Mouse (Mus musculus) liver, embryonic 14.5 days (tissue): ENCODE results near the gene Grid2ip. TPM values are rescaled to one million over a fixed set of nuclear protein-coding genes. Genes with fewer than 3 reads are reported as not detected.

Experiments
- ATAC-seq: fragments of 200-750 bp; cut with Nextera tagmentation; 2 replicates; pipeline ENCODE4 v1.8.0; 2017; ENCODE audit warnings: moderate number of reproducible peaks, mild to moderate bottlenecking, moderate library complexity; ENCODE audit not compliant: insufficient read depth
- DNase-seq, 3 experiments: peaks; one replicate each; pipeline ENCODE4 v3.0.0-alpha.2; 2012 to 2013; ENCODE audit warnings: low read depth in 3 of 3, low spot score in 3 of 3
- H3K27ac ChIP-seq: fragments of 300-500 bp; sonication (generic); 2 replicates; pipeline ENCODE4 v1.5.1; 2014; ENCODE audit warnings: moderate library complexity, mild to moderate bottlenecking, control low read depth, inconsistent platforms
- H3K27me3 ChIP-seq: fragments of 300-500 bp; sonication (generic); 2 replicates; pipeline ENCODE4 v1.6.1; 2014; ENCODE audit warnings: mild to moderate bottlenecking, low read length, moderate library complexity; ENCODE audit not compliant: control insufficient read depth, insufficient read depth
- H3K36me3 ChIP-seq: fragments of 300-500 bp; sonication (generic); replicated peaks from 2 replicates; pipeline ENCODE4 v1.6.1; 2014; ENCODE audit warnings: low read depth; ENCODE audit not compliant: control insufficient read depth, insufficient read depth
- H3K4me1 ChIP-seq, 2 experiments: fragments of 200-500 bp in 1 of 2; fragments of 300-500 bp in 1 of 2; sonication (generic) in 1 of 2; replicated peaks; 2 replicates each; pipeline ENCODE4 v1.6.1; 2012 to 2014; ENCODE audit warnings: antibody characterized with exemption in 1 of 2, inconsistent platforms in 1 of 2, low read length in 1 of 2; ENCODE audit not compliant: control insufficient read depth in 2 of 2, insufficient read depth in 2 of 2
- H3K4me2 ChIP-seq: fragments of 300-500 bp; sonication (generic); 2 replicates; pipeline ENCODE4 v1.6.1; 2014; ENCODE audit warnings: low read depth, mild to moderate bottlenecking, control low read depth, moderate library complexity
- H3K4me3 ChIP-seq, 2 experiments: fragments of 200-500 bp in 1 of 2; fragments of 300-500 bp in 1 of 2; sonication (generic) in 1 of 2; 2 replicates each; pipeline ENCODE4 v1.5.1; 2012 to 2014; ENCODE audit warnings: low read depth in 2 of 2, low read length in 2 of 2, mild to moderate bottlenecking in 2 of 2, control low read depth in 1 of 2, inconsistent platforms in 1 of 2, moderate library complexity in 1 of 2; ENCODE audit not compliant: insufficient read depth in 1 of 2
- H3K9ac ChIP-seq: fragments of 300-500 bp; sonication (generic); replicated peaks from 2 replicates; pipeline ENCODE4 v1.6.1; 2014; ENCODE audit warnings: mild to moderate bottlenecking, control low read depth, moderate library complexity
- H3K9me3 ChIP-seq: fragments of 300-500 bp; sonication (generic); 2 replicates; pipeline ENCODE4 v1.6.1; 2016; ENCODE audit warnings: low read length, mixed read lengths; ENCODE audit not compliant: control insufficient read depth
- CTCF ChIP-seq: IDR thresholded peaks from 2 replicates; pipeline ENCODE4 v1.5.1; 2016; ENCODE audit warnings: antibody characterized with exemption, low read depth, control low read depth
- EP300 ChIP-seq: IDR thresholded peaks from 2 replicates; pipeline ENCODE4 v1.6.1; 2016; ENCODE audit warnings: antibody characterized with exemption, low read depth
- WGBS: fragments of 180-500 bp; shearing (Covaris S2); extraction: QIAGEN DNeasy Blood & Tissue Kit; methylation state at CpG from one replicate; pipeline ENCODE4 v1.1.7; 2014; ENCODE audit not compliant: insufficient replicate concordance; 5-methylcytosine and 5-hydroxymethylcytosine counted together
- polyA plus RNA-seq, 2 experiments: library from polyadenylated mRNA; depleted of rRNA in 1 of 2; stranded (reverse) in 1 of 2; unstranded in 1 of 2; fragments of >200 nt; fragmentation: Nextera tagmentation in 1 of 2; extraction: Ambion mirVana in 1 of 2; gene quantifications; 2 replicates each; pipeline versions ENCODE4 v1.2.1 to v1.2.3; 2012 to 2014

Grid2ip gene
- polyA plus RNA-seq, 2 experiments: 0.01 TPM; not detected in 1

DNA sequence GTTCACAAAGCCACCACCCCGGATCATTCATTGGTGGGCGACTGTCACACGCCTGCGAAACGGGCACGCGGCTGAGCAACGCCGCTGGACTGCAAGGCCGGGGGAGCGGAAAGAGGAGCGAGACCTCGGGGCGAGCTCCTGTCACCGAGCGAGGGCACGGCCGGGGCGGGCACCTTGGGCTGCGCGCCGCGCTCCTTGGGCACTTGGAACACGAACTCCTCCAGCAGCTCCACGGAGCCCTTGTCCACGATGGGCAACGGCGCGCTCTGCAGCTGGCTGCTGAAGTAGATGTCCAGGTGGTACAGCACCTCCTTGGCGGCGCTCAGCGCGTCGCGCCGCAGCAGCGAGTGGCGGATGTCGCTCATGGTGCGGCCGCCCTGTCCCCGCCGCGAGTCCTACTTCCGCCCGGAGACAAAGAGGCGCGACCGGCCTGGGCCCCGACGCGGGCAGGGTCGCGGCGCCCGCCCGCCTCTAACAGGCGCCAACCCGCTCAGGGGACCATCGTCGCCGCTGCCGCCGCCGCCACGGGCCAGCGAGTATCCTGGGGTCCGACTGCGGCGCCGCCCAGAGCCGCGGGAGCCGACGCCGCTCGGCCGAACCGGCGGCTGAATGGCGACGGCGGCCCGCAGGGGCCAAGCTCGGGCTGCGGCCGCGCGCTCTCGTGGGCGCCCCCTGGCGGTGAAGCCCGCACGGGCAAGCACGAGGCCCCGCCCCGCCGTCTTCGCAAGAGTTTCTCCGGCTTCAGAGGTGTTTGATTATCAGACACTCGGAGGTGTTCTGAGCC, 42.2 kb upstream of the Grid2ip start, which contains the start of gene E130309D02Rik:
Gene E130309D02Rik (minus strand): TSS at position 631 of the 784 bp plus-strand sequence.
- Histone ChIP-seq H3K27me3 (no peaks in the 10 kb centered on the region), H3K27ac (peak within 1 kb of the TSS; percentile 30), H3K9me3 (no peaks in the 10 kb centered on the region), H3K4me2 (peak within 1 kb of the TSS; percentile 89), H3K4me1 (peaks cover 3 to 13% of the 10 kb centered on the region in 2 experiments; a peak in 3 of 4 replicates), H3K9ac (peak within 1 kb of the TSS; percentile 74), H3K36me3 (peaks cover 20% of the 10 kb centered on the region), H3K4me3 (peak within 1 kb of the TSS; percentile 75 to 92)
- TF ChIP-seq CTCF (peak; percentile 77), EP300 (no peak)
- ATAC-seq: peak; percentile 87
- under 1% methylated on average over 97 of the region's 101 CpGs for WGBS
- DNase-seq: peak; percentile 65 to 72 (median 72)

DNA sequence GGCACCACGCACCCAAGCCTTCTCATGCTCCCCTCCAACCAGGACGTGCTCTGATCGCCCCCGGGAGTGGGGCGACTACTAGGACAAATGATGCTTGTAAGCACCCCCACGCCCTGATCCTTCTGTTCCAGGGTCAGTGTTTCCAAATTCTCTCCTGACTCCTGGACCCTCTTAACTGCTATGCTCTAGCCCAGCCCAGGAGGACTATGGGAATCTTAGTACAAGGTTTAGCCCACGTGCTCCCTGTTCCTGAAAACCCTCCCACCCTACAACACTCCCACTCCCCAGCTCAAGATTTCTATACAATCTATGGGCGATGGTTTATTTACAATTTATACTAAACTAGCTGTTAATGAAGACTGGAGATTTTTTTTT, 41.6 kb upstream of the Grid2ip start:
- DNase-seq (no peak), ATAC-seq (peak; percentile 4; the same call in 1 of the 2 replicates)
- H3K4me1 ChIP-seq: peaks cover 3 to 10% of the 10 kb centered on the region in 2 experiments; a peak in 3 of 4 replicates
- peaks cover 14% of the 10 kb centered on the region for H3K36me3 ChIP-seq
- no peak overlapping the region for H3K9ac ChIP-seq
- H3K9me3 ChIP-seq: no peaks in the 10 kb centered on the region
- H3K4me2 ChIP-seq: peak overlapping the region; percentile 53
- H3K4me3 ChIP-seq: peak overlapping the region in 1 of 2 experiments; percentile 75; a peak in 2 of 4 replicates
- no peak for TF ChIP-seq CTCF
- no peak for TF ChIP-seq EP300
- 18% methylated on average over 8 of the region's 8 CpGs for WGBS
- no peak overlapping the region for H3K27ac ChIP-seq
- no peaks in the 10 kb centered on the region for H3K27me3 ChIP-seq

DNA sequence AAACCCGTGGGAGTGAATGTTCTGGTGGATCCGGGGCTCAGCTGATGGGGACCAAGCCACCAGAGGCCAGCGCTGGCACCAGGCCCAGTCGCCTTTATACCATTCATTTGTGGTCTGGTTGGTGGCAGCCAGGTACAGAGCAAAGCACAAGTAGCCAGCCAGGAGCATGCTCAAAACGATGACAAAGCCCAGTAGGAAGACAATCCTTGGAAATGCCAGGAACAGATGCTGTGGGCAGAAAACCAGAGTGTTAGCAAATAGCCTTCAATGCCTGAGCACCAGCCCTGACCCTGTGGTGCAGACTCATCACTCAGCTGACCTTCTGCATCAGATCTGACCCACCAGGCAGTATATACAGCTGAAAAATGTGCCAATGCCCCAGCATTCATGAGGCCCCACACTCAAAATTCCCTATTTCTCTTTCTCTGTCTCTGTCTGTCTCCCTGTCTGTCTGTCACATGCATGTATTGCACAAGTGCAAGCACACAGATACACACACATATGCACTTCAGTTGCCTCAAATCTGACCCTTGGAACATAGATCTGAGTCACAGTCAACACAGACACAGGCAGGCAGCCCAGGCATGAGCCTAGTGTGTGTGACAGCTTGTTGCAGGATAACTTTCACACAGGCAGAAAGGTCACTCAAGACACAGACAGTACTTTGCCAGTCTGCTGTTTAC, 40.4 kb upstream of the Grid2ip start:
- DNase-seq (no peak), ATAC-seq (no peak)
- Histone ChIP-seq H3K27ac (no peak overlapping the region), H3K9ac (no peak overlapping the region), H3K4me1 (peaks cover 3 to 6% of the 10 kb centered on the region in 2 experiments; a peak in 3 of 4 replicates), H3K4me2 (no peak overlapping the region), H3K4me3 (no peak overlapping the region), H3K9me3 (no peaks in the 10 kb centered on the region), H3K27me3 (no peaks in the 10 kb centered on the region), H3K36me3 (peaks cover 12% of the 10 kb centered on the region)
- WGBS: 86% methylated on average over 5 of the region's 5 CpGs
- TF ChIP-seq CTCF (no peak), EP300 (no peak)

DNA sequence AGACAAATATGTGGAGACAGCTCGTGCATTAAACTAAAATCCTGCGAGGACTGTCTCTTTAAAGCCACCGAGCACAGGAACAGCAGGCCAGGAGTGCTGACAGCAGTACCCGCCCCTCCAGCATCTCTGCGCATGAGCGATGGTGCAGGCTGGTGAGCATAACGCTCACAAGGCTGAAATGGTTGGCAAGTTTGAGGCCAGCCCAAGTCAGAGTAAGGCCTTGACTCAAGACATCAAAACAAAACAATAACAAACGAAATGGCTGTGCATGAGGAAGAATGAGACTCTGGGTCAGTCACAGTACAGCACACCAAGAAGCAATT, 39.9 kb upstream of the Grid2ip start:
- DNase-seq (no peak), ATAC-seq (no peak)
- WGBS: 77% methylated on average over 8 of the region's 8 CpGs
- Histone ChIP-seq H3K4me3 (no peak overlapping the region), H3K27me3 (no peaks in the 10 kb centered on the region), H3K36me3 (peaks cover 13% of the 10 kb centered on the region), H3K9ac (no peak overlapping the region), H3K4me1 (peaks cover 3 to 6% of the 10 kb centered on the region in 2 experiments; a peak in 3 of 4 replicates), H3K4me2 (no peak overlapping the region), H3K9me3 (no peaks in the 10 kb centered on the region), H3K27ac (no peak overlapping the region)
- TF ChIP-seq CTCF (no peak), EP300 (no peak)
